Mouse (Mus musculus) ES-Bruce4 (cell line): ENCODE data around the gene 2510002D24Rik. TPM values are rescaled to one million over a fixed set of nuclear protein-coding genes. Genes with fewer than 3 reads are reported as not detected.
"Not testable (repeated sequence)": the region's sequence is repeated elsewhere in the genome, so short reads cannot be mapped to it uniquely, and the experiment has no call there.

Source experiments
- H3K27ac ChIP-seq: 2 replicates; pipeline ENCODE4 v1.5.1; 2012; ENCODE audit warnings: low read length, inconsistent platforms; ENCODE audit not compliant: insufficient read depth
- H3K27me3 ChIP-seq: 2 replicates; pipeline ENCODE4 v1.6.1; 2012; ENCODE audit warnings: mild to moderate bottlenecking, low read length, inconsistent platforms; ENCODE audit not compliant: control insufficient read depth, poor library complexity, insufficient read depth, severe bottlenecking
- H3K36me3 ChIP-seq: 2 replicates; pipeline ENCODE4 v1.6.1; 2012; ENCODE audit warnings: inconsistent platforms, mild to moderate bottlenecking, low read length, moderate library complexity; ENCODE audit not compliant: control insufficient read depth, poor library complexity, insufficient read depth, severe bottlenecking
- H3K4me1 ChIP-seq: one replicate; pipeline ENCODE4 v1.8.1; 2011; ENCODE audit warnings: low read length; ENCODE audit not compliant: control insufficient read depth, insufficient read depth
- H3K4me3 ChIP-seq: 2 replicates; pipeline ENCODE4 v1.5.1; 2011; ENCODE audit warnings: low read depth, mild to moderate bottlenecking, low read length
- H3K9ac ChIP-seq: 2 replicates; pipeline ENCODE4 v1.6.1; 2012; ENCODE audit warnings: low read depth, mild to moderate bottlenecking, inconsistent platforms; ENCODE audit not compliant: poor library complexity, severe bottlenecking
- H3K9me3 ChIP-seq: replicated peaks from 2 replicates; pipeline ENCODE4 v1.6.1; 2012; ENCODE audit warnings: mild to moderate bottlenecking, low read length, inconsistent platforms; ENCODE audit not compliant: control insufficient read depth, poor library complexity, insufficient read depth, severe bottlenecking
- CTCF ChIP-seq: IDR thresholded peaks from one replicate; pipeline ENCODE4 v1.8.1; 2011; ENCODE audit warnings: low read depth, low read length
- EP300 ChIP-seq: IDR thresholded peaks from 2 replicates; pipeline ENCODE4 v1.6.1; 2011; ENCODE audit warnings: low read depth, low read length; ENCODE audit not compliant: insufficient read depth
- POLR2A ChIP-seq: IDR thresholded peaks from one replicate; pipeline ENCODE4 v1.8.1; 2011; ENCODE audit warnings: low read length; ENCODE audit not compliant: insufficient read depth
- polyA plus RNA-seq: library from polyadenylated mRNA; stranded (reverse); fragments of >200 nt; gene quantifications from 2 replicates; pipeline ENCODE4 v1.2.4, GENCODE M21; 2011; ENCODE audit warnings: low read depth; ENCODE audit not compliant: missing spikeins, insufficient read depth, insufficient read length

2510002D24Rik gene
- polyA plus RNA-seq, 1 experiment, result 24.7 TPM

GRCm38 (mm10) chr16:18838346-18838745 lies 2.0 kb downstream of the 2510002D24Rik start:
- Histone ChIP-seq H3K36me3 (peaks cover 9% of the 10 kb centered on the region), H3K27me3 (no peaks in the 10 kb centered on the region), H3K9ac (no peak overlapping the region), H3K27ac (no peak overlapping the region), H3K4me3 (no peak overlapping the region), H3K4me1 (no peaks in the 10 kb centered on the region), H3K9me3 (no peaks in the 10 kb centered on the region)
- TF ChIP-seq CTCF, result no peak
- TF ChIP-seq POLR2A, result no peak
- no peak for TF ChIP-seq EP300

- H3K27me3 ChIP-seq, result no peaks in the 10 kb centered on the region
- no peaks in the 10 kb centered on the region for H3K4me1 ChIP-seq
- H3K36me3 ChIP-seq, result no peaks in the 10 kb centered on the region
- TF ChIP-seq POLR2A (no peak), EP300 (no peak), CTCF (no peak)
- no peak overlapping the region for H3K27ac ChIP-seq
- H3K4me3 ChIP-seq, result no peak overlapping the region
- H3K9ac ChIP-seq, result no peak overlapping the region
- peaks cover 2% of the 10 kb centered on the region; the same call in 1 of the 2 replicates for H3K9me3 ChIP-seq
Measured at GRCm38 (mm10) chr16:18846301-18846820, 10.0 kb downstream of the 2510002D24Rik start.

GRCm38 (mm10) chr16:18849521-18850190 lies 13.3 kb downstream of the 2510002D24Rik start:
- H3K27me3 ChIP-seq, H3K9me3 ChIP-seq, H3K4me3 ChIP-seq, H3K4me1 ChIP-seq, H3K36me3 ChIP-seq, H3K27ac ChIP-seq, H3K9ac ChIP-seq: not testable (repeated sequence)

GRCm38 (mm10) chr16:18858551-18858950 lies 22.2 kb downstream of the 2510002D24Rik start:
- Histone ChIP-seq H3K27me3 (no peaks in the 10 kb centered on the region), H3K4me1 (no peaks in the 10 kb centered on the region), H3K9ac (no peak overlapping the region), H3K4me3 (no peak overlapping the region), H3K27ac (no peak overlapping the region), H3K9me3 (peaks cover 3% of the 10 kb centered on the region; the same call in 1 of the 2 replicates), H3K36me3 (no peaks in the 10 kb centered on the region)
- TF ChIP-seq POLR2A (no peak), EP300 (no peak), CTCF (no peak)

- Histone ChIP-seq H3K9ac (no peak overlapping the region), H3K27me3 (no peaks in the 10 kb centered on the region), H3K27ac (no peak overlapping the region), H3K9me3 (peaks cover 3% of the 10 kb centered on the region; the same call in 1 of the 2 replicates), H3K4me3 (no peak overlapping the region), H3K36me3 (no peaks in the 10 kb centered on the region), H3K4me1 (no peaks in the 10 kb centered on the region)
- TF ChIP-seq EP300, result no peak
- no peak for TF ChIP-seq CTCF
- no peak for TF ChIP-seq POLR2A
Measured at GRCm38 (mm10) chr16:18860186-18860585, 23.8 kb downstream of the 2510002D24Rik start.

- not testable (repeated sequence) for H3K9me3 ChIP-seq, H3K27ac ChIP-seq, H3K4me1 ChIP-seq, H3K9ac ChIP-seq, H3K4me3 ChIP-seq, H3K27me3 ChIP-seq
- H3K36me3 ChIP-seq, result peaks cover 34% of the 10 kb centered on the region
Measured at GRCm38 (mm10) chr16:18870495-18870894, 34.1 kb downstream of the 2510002D24Rik start.
